Mouse (Mus musculus) midbrain, embryonic 16.5 days (tissue): ENCODE measurements around the gene Tmem120b. TPM values are rescaled to one million over a fixed set of nuclear protein-coding genes. Genes with fewer than 3 reads are reported as not detected.
"Not testable (repeated sequence)": the region's sequence is repeated elsewhere in the genome, so short reads cannot be mapped to it uniquely, and the experiment has no call there.

Experiments
- ATAC-seq: fragments of 200-750 bp; cut with Nextera tagmentation; 2 replicates; pipeline ENCODE4 v1.8.0; 2017; ENCODE audit warnings: moderate TSS enrichment
- H3K27ac ChIP-seq: fragments of 300-500 bp; sonication (generic); 2 replicates; pipeline ENCODE4 v1.5.1; 2014; ENCODE audit warnings: mild to moderate bottlenecking, low read length, mixed read lengths
- H3K27me3 ChIP-seq: fragments of 300-500 bp; sonication (generic); 2 replicates; pipeline ENCODE4 v1.6.1; 2014; ENCODE audit warnings: low read depth, low read length, mixed read lengths; ENCODE audit not compliant: control insufficient read depth, insufficient read depth
- H3K36me3 ChIP-seq: fragments of 300-500 bp; sonication (generic); 2 replicates; pipeline ENCODE4 v1.6.1; 2014; ENCODE audit warnings: mild to moderate bottlenecking, low read length, moderate library complexity, mixed read lengths; ENCODE audit not compliant: control insufficient read depth, insufficient read depth
- H3K4me1 ChIP-seq: fragments of 300-500 bp; sonication (generic); 2 replicates; pipeline ENCODE4 v1.6.1; 2014; ENCODE audit warnings: mild to moderate bottlenecking, low read length, mixed read lengths; ENCODE audit not compliant: control insufficient read depth, insufficient read depth
- H3K4me2 ChIP-seq: fragments of 300-500 bp; sonication (generic); 2 replicates; pipeline ENCODE4 v1.6.1; 2014; ENCODE audit warnings: mild to moderate bottlenecking, low read length, mixed read lengths
- H3K4me3 ChIP-seq: fragments of 300-500 bp; sonication (generic); 2 replicates; pipeline ENCODE4 v1.5.1; 2014; ENCODE audit warnings: low read depth, mild to moderate bottlenecking, low read length, moderate library complexity, mixed read lengths
- H3K9ac ChIP-seq: fragments of 300-500 bp; sonication (generic); 2 replicates; pipeline ENCODE4 v1.6.1; 2014; ENCODE audit warnings: low read depth, low read length, mixed read lengths
- H3K9me3 ChIP-seq: fragments of 300-500 bp; sonication (generic); replicated peaks from 2 replicates; pipeline ENCODE4 v1.6.1; 2014; ENCODE audit warnings: mild to moderate bottlenecking, low read length, mixed read lengths; ENCODE audit not compliant: control insufficient read depth, poor library complexity, severe bottlenecking
- WGBS: fragments of 180-500 bp; shearing (Covaris S2); extraction: QIAGEN DNeasy Blood & Tissue Kit; methylation state at CpG from one replicate; pipeline ENCODE4 v1.1.7; 2014; 5-methylcytosine and 5-hydroxymethylcytosine counted together
- polyA plus RNA-seq: library from polyadenylated mRNA; unstranded; fragments of >200 nt; fragmentation: Nextera tagmentation; extraction: Ambion mirVana; gene quantifications from 2 replicates; pipeline ENCODE4 v1.2.1, GENCODE M21; 2015

The Tmem120b gene
- polyA plus RNA-seq, 1 experiment from 2014 or later = 16.9 TPM

- no peaks in the 10 kb centered on the region for H3K9me3 ChIP-seq
- no peak for ATAC-seq
- H3K27me3 ChIP-seq = no peaks in the 10 kb centered on the region
- peaks cover 2% of the 10 kb centered on the region; the same call in 1 of the 2 replicates for H3K4me1 ChIP-seq
- 79% methylated on average over 9 of the region's 9 CpGs for WGBS
- H3K27ac ChIP-seq = no peak overlapping the region
- no peak overlapping the region for H3K9ac ChIP-seq
- H3K4me3 ChIP-seq = no peak overlapping the region
- H3K36me3 ChIP-seq = no peaks in the 10 kb centered on the region
- H3K4me2 ChIP-seq = no peak overlapping the region
Measured at GRCm38 (mm10) chr5:123060706-123061401, 7.4 kb upstream of the Tmem120b start.

- not testable (repeated sequence) for H3K27ac ChIP-seq, H3K4me1 ChIP-seq, H3K36me3 ChIP-seq, H3K4me2 ChIP-seq, ATAC-seq, H3K27me3 ChIP-seq, H3K9me3 ChIP-seq, H3K9ac ChIP-seq, H3K4me3 ChIP-seq
- WGBS = 76% methylated on average over 6 of the region's 6 CpGs
Measured at GRCm38 (mm10) chr5:123061402-123061749, 6.8 kb upstream of the Tmem120b start.

- WGBS = 91% methylated on average over 3 of the region's 3 CpGs
- Histone ChIP-seq H3K4me3 (no peak overlapping the region), H3K9me3 (no peaks in the 10 kb centered on the region), H3K27me3 (no peaks in the 10 kb centered on the region), H3K4me2 (no peak overlapping the region), H3K4me1 (peaks cover 2% of the 10 kb centered on the region; the same call in 1 of the 2 replicates), H3K9ac (no peak overlapping the region), H3K27ac (no peak overlapping the region), H3K36me3 (no peaks in the 10 kb centered on the region)
- ATAC-seq = no peak
Measured at GRCm38 (mm10) chr5:123063141-123063540, 5.1 kb upstream of the Tmem120b start.

- Histone ChIP-seq H3K9ac (no peak overlapping the region), H3K4me3 (no peak overlapping the region), H3K4me1 (no peaks in the 10 kb centered on the region), H3K27me3 (no peaks in the 10 kb centered on the region), H3K36me3 (no peaks in the 10 kb centered on the region), H3K9me3 (no peaks in the 10 kb centered on the region), H3K4me2 (no peak overlapping the region), H3K27ac (no peak overlapping the region)
- whole genome bisulfite sequencing = 28% methylated on average over 6 of the region's 6 CpGs
- no peak for ATAC-seq
Measured at GRCm38 (mm10) chr5:123064207-123064606, 4.0 kb upstream of the Tmem120b start.

- no peak overlapping the region for H3K9ac ChIP-seq
- no peaks in the 10 kb centered on the region for H3K27me3 ChIP-seq
- WGBS = 25% methylated on average over 6 of the region's 6 CpGs
- no peaks in the 10 kb centered on the region for H3K9me3 ChIP-seq
- H3K4me1 ChIP-seq = no peaks in the 10 kb centered on the region
- no peak overlapping the region for H3K27ac ChIP-seq
- H3K36me3 ChIP-seq = no peaks in the 10 kb centered on the region
- H3K4me3 ChIP-seq = no peak overlapping the region
- H3K4me2 ChIP-seq = no peak overlapping the region
- ATAC-seq = no peak
Measured at GRCm38 (mm10) chr5:123067395-123067995, 720 bp upstream of the Tmem120b start.

GRCm38 (mm10) chr5:123068714-123069113 lies 499 bp downstream of the Tmem120b start:
- Histone ChIP-seq H3K4me1 (no peaks in the 10 kb centered on the region), H3K27ac (no peak overlapping the region), H3K27me3 (no peaks in the 10 kb centered on the region), H3K9ac (no peak overlapping the region), H3K9me3 (no peaks in the 10 kb centered on the region), H3K36me3 (no peaks in the 10 kb centered on the region), H3K4me3 (no peak overlapping the region), H3K4me2 (no peak overlapping the region)
- ATAC-seq = no peak
- WGBS = 84% methylated on average over 2 of the region's 2 CpGs

- WGBS = 8% methylated on average over 45 of the region's 45 CpGs
- Histone ChIP-seq H3K27me3 (no peaks in the 10 kb centered on the region), H3K36me3 (no peaks in the 10 kb centered on the region), H3K27ac (peak overlapping the region; percentile 80), H3K9me3 (no peaks in the 10 kb centered on the region), H3K4me1 (peaks cover 19% of the 10 kb centered on the region), H3K4me3 (peak overlapping the region; percentile 68), H3K4me2 (peak overlapping the region; percentile 81), H3K9ac (peak overlapping the region; percentile 71)
- peak; percentile 90 for ATAC-seq
Measured at GRCm38 (mm10) chr5:123075576-123076418, 7.6 kb downstream of the Tmem120b start.

- Histone ChIP-seq H3K9ac (peak overlapping the region; percentile 71), H3K4me2 (peak overlapping the region; percentile 81), H3K4me3 (peak overlapping the region; percentile 68), H3K36me3 (no peaks in the 10 kb centered on the region), H3K27ac (peak overlapping the region; percentile 80), H3K27me3 (no peaks in the 10 kb centered on the region), H3K9me3 (no peaks in the 10 kb centered on the region), H3K4me1 (peaks cover 19% of the 10 kb centered on the region)
- peak; percentile 92 for ATAC-seq
- 7% methylated on average over 30 of the region's 35 CpGs for WGBS
Measured at GRCm38 (mm10) chr5:123076419-123077281, 8.4 kb downstream of the Tmem120b start.
